In genomic region chr10:42845480-42845879, GRCm38 (mm10) we compare ENCODE assay signal across 16 mouse cellular contexts.
"Had no signal": no experiment of that assay in that cellular context is flagged by ENCODE, and none has a peak within 500 bp of the region (broad histone marks: within the 10 kb centered on the region; RNA-seq: fewer than 3 reads in every experiment).

No protein-coding gene starts in this region.

- H3K4me2 ChIP-seq: neural tube, embryonic 13.5 days; neural tube, embryonic 15.5 days; stomach, embryonic 15.5 days had no signal

- H3K36me3 ChIP-seq: stomach, embryonic 15.5 days had no signal

- DNase-seq: retina, postnatal 1 day; right cerebral cortex, adult 18-20 months; right cerebral cortex, postnatal 14 days; right cerebral cortex, postnatal 25 days; right cerebral cortex, postnatal 4 days; spleen, adult 18-20 months; thymus, adult 18-20 months; thymus, adult 2 months; thymus, postnatal 14 days; thymus, postnatal 25 days; thymus, postnatal 36 days; thymus, postnatal 4 days had no signal

- H3K27me3 ChIP-seq: neural tube, embryonic 13.5 days; neural tube, embryonic 15.5 days; stomach, embryonic 15.5 days had no signal

- H3K9ac ChIP-seq: neural tube, embryonic 13.5 days; neural tube, embryonic 15.5 days; stomach, embryonic 15.5 days had no signal

- H3K27ac ChIP-seq: neural tube, embryonic 13.5 days; neural tube, embryonic 15.5 days; stomach, embryonic 15.5 days; stomach, postnatal 0 days had no signal

- H3K4me1 ChIP-seq: neural tube, embryonic 13.5 days; neural tube, embryonic 15.5 days; stomach, embryonic 15.5 days had no signal

- H3K9me3 ChIP-seq: neural tube, embryonic 13.5 days; neural tube, embryonic 15.5 days; stomach, embryonic 15.5 days had no signal

- H3K4me3 ChIP-seq: neural tube, embryonic 13.5 days; neural tube, embryonic 15.5 days; stomach, embryonic 15.5 days had no signal
